Mouse (Mus musculus) thymus, postnatal 0 days (tissue): Measurements from ENCODE around the gene Lingo2. TPM values are rescaled to one million over a fixed set of nuclear protein-coding genes. Genes with fewer than 3 reads are reported as not detected.
"Not testable (repeated sequence)": the region's sequence is repeated elsewhere in the genome, so short reads cannot be mapped to it uniquely, and the experiment has no call there.

Experiments
- DNase-seq: peaks from one replicate; pipeline ENCODE4 v3.0.0-alpha.2; 2015; ENCODE audit warnings: low spot score
- polyA plus RNA-seq: library from polyadenylated mRNA; unstranded; fragments of >200 nt; fragmentation: Nextera tagmentation; extraction: Ambion mirVana; gene quantifications from 2 replicates; pipeline ENCODE4 v1.2.1, GENCODE M21; 2015

The Lingo2 gene
- polyA plus RNA-seq, 1 experiment from 2014 or later, result 0.07 TPM

DNA sequence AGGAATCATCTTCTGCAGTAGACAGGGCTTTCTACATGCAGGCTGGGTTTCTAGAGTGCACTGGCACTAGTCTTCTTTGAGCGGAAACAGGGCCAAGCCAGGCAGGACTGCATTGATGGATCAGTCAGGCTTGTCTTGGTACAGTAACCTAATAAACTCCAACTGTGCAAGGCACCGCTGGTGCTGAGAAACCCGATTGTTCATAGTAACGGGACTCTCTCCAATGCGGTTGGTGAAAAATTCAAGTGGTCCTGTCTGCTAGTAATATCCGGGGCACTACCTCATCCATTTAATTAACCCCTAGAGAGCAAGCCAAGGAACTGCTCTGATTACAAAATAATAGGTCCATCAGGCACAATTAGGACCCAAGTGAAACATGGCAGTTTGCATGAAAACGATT lies 1106.4 kb downstream of the Lingo2 start:
- DNase-seq, result no peak

- no peak for DNase-seq
Observed at GRCm38 (mm10) chr4:35844518-35844917, 1107.0 kb downstream of the Lingo2 start.

GRCm38 (mm10) chr4:35823322-35823870 lies 1128.2 kb downstream of the Lingo2 start:
- no peak for DNase-seq

DNA sequence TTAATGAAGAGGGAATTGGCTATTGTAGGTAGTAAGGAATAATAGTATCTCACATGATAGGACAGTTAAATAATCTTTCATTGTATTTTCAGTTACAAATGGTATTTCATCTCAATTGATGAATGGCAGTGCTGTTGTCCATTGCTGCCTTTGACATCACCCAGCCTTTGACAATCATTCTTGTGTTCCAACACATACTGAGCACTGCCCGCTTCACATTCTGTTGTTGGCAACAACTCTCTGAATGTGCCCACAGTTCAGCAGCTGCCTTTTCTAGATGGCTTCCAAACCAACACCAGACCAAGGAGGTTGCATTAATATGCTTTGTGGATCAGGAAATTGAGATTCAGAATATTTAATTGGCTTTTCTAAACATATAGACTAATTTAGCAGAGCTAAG lies 1130.8 kb downstream of the Lingo2 start:
- no peak for DNase-seq

- DNase-seq, result no peak
Observed at GRCm38 (mm10) chr4:35814698-35815097, 1136.8 kb downstream of the Lingo2 start.

GRCm38 (mm10) chr4:35807497-35808210 lies 1143.9 kb downstream of the Lingo2 start:
- DNase-seq, result no peak

GRCm38 (mm10) chr4:35806881-35807464 lies 1144.6 kb downstream of the Lingo2 start:
- no peak for DNase-seq

GRCm38 (mm10) chr4:35784255-35784921 lies 1167.2 kb downstream of the Lingo2 start:
- no peak for DNase-seq

- DNase-seq, result no peak
Observed at GRCm38 (mm10) chr4:35770810-35771209, 1180.7 kb downstream of the Lingo2 start.

DNA sequence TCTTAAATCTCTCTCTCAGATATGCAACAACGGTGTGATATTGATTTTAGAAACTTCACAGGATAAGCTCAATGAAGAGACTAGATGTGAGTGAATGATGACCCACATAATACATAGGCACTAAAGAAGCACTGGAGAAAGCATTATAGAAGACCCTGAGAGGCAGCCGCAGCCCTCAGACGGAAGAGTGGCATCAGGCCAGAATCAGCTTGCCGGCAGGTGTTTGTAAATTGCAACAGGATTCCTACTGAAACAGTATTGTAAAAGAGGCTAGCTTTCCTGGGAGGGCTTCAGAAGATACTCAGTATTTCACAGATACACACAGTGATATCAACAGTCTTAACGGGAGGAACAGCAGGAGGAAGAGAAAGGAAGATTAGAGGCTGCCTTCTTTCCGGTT lies 1184.6 kb downstream of the Lingo2 start:
- DNase-seq, result no peak

- no peak for DNase-seq
Observed at GRCm38 (mm10) chr4:35761181-35761580, 1190.4 kb downstream of the Lingo2 start.

DNA sequence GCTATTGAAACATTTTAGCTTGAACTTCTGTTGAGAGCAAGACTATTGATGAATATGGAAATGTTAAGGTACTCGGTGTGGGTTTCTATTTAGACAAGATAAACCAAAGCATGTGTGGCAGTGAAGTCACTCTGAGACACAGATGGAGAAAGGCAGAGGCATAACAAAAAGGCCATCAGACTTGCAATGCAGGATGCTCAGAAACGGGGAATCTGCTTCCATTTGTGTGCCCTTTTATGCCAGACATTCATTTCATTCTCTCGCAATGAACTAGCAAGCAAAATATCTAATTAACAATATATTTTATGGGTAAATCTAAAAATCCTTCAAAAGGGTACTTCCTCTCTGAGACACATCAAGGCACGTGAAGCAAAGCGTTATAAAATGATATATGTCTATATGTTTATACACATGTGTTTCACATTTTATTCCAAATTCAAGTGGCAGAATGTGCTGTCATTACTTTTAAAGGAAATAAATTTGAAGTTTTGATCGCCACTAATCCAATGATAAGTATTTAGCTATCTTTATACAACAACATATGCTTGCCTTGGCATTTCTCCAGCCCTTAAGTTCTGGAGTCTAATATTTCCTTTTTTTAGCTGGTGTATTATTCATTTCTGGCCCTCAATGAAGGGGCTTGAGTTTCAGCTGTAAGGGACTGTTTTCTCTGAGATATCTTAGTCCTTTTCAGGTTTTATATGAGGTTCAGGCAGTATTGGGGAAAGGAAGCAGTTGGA lies 1199.3 kb downstream of the Lingo2 start:
- no peak for DNase-seq

DNA sequence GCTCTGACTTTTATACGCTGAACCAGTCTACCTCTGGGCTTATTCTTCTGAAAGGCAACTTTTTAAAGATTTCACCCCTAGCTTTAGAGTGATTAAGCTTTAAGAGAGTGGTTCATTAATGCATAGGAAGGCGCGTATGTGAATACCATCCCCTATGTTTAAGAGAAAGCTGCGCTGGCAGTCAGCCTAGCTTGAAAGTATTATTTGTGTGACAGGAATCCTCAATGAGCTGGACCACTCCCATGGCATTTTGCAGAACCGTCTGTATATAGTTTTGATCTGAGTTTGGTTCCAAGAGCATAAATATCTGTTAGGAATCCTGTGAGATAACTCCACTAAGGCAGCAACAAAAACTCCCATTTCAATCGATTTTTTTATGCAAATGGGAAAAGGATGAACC lies 1204.9 kb downstream of the Lingo2 start:
- DNase-seq, result no peak

DNA sequence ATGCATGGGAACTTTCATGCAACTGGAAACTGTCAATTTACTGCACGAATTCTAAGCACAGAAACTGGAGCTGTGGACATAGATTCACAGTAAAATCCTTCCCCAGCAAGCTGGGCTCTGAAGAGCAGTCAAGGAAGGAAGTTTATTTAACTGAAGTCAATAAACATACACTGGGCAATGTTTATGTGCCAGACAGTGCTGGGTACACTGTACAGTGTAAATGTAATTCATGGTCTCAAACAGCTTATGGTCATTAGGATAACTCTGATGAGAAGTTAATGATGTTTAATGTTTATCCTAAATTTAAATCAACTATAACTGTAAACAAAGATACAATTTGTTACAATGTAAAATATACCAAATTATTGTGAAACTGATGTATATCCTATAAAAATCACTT lies 1226.8 kb downstream of the Lingo2 start:
- DNase-seq, result no peak

DNA sequence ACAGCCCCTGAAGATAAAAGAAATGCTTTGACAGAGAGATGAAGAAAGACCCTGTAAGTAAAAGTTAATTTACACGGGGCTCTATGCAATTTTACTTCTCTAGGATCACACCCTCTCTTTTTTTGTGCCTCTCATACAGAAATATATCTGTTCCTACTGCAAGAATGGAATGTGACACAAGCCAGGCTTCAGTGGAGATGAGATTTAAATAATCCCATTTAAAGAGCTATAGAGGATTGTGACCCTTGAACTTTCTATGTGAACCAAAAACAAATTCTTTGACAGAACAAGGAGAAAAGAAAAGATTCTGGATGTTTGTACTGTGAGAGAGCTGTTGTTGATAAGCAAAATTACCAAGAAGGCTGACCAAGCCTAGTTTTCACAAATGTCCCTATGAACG lies 1247.4 kb downstream of the Lingo2 start:
- DNase-seq, result no peak

GRCm38 (mm10) chr4:35702661-35703060 lies 1248.9 kb downstream of the Lingo2 start:
- DNase-seq, result no peak

DNA sequence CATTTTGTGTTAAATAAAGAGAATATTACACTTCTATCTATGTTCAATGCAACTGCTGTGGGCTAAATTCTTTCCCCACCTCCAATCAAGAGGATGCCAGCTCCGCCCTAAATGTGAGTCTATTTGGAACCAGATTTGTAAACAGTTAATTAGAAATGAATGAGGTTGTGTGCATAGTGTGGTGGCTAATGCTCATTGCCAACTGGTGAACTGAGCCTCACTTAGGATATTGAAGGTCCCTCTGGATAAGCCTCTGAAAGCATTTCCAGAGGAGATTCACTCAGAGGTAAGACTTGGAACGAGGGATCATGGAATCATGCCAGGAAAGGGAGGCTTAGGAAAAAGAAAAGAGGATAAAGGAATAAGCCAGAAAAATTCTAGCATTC lies 1256.4 kb downstream of the Lingo2 start:
- DNase-seq, result no peak

- DNase-seq, result no peak
Observed at GRCm38 (mm10) chr4:35694360-35695136, 1257.0 kb downstream of the Lingo2 start.

- DNase-seq, result no peak
Observed at GRCm38 (mm10) chr4:35690521-35690920, 1261.0 kb downstream of the Lingo2 start.

GRCm38 (mm10) chr4:35688498-35689240 lies 1262.9 kb downstream of the Lingo2 start:
- not testable (repeated sequence) for DNase-seq
